Mouse (Mus musculus): ENCODE measurements around the gene Tmem45a2.

Tmem45a2 gene

GRCm38 (mm10) chr16:57071132-57071639 is at the start of gene Tmem45a2:
Gene Tmem45a2, minus strand, starts transcription at chr16:57071372.
- H3K36me3 ChIP-seq (ENCODE audit: control insufficient read depth, insufficient read depth, low read length, poor library complexity, severe bottlenecking), result no peaks in the 10 kb centered on the region
- no peak for DNase-seq (ENCODE audit: low read depth, low spot score)
- no peaks in the 10 kb centered on the region for H3K27me3 ChIP-seq (ENCODE audit: control insufficient read depth, insufficient read depth, low read length, poor library complexity, severe bottlenecking)

- Histone ChIP-seq H3K27me3 (ENCODE audit: control insufficient read depth, insufficient read depth, low read length, poor library complexity, severe bottlenecking) (no peaks in the 10 kb centered on the region), H3K36me3 (ENCODE audit: control insufficient read depth, insufficient read depth, low read length, poor library complexity, severe bottlenecking) (no peaks in the 10 kb centered on the region)
- no peak for DNase-seq (ENCODE audit: low read depth, low spot score)
Measured at GRCm38 (mm10) chr16:57117562-57117961, 46.4 kb upstream of the Tmem45a2 start.

- H3K27me3 ChIP-seq (ENCODE audit: control insufficient read depth, insufficient read depth, low read length, poor library complexity, severe bottlenecking), result no peaks in the 10 kb centered on the region
- peak; percentile 62 for DNase-seq (ENCODE audit: low read depth, low spot score)
- no peaks in the 10 kb centered on the region for H3K36me3 ChIP-seq (ENCODE audit: control insufficient read depth, insufficient read depth, low read length, poor library complexity, severe bottlenecking)
Measured at GRCm38 (mm10) chr16:57116066-57116465, 44.9 kb upstream of the Tmem45a2 start.

GRCm38 (mm10) chr16:57106185-57106960 is 35.2 kb upstream of the Tmem45a2 start:
- Histone ChIP-seq H3K36me3 (ENCODE audit: control insufficient read depth, insufficient read depth, low read length, poor library complexity, severe bottlenecking) (no peaks in the 10 kb centered on the region), H3K27me3 (ENCODE audit: control insufficient read depth, insufficient read depth, low read length, poor library complexity, severe bottlenecking) (no peaks in the 10 kb centered on the region)
- DNase-seq (ENCODE audit: low read depth, low spot score), result no peak

- no peaks in the 10 kb centered on the region for H3K36me3 ChIP-seq (ENCODE audit: control insufficient read depth, insufficient read depth, low read length, poor library complexity, severe bottlenecking)
- H3K27me3 ChIP-seq (ENCODE audit: control insufficient read depth, insufficient read depth, low read length, poor library complexity, severe bottlenecking), result no peaks in the 10 kb centered on the region
- DNase-seq (ENCODE audit: low read depth, low spot score), result no peak
Measured at GRCm38 (mm10) chr16:57101174-57101573, 30.0 kb upstream of the Tmem45a2 start.

GRCm38 (mm10) chr16:57099572-57100237 is 28.5 kb upstream of the Tmem45a2 start:
- H3K27me3 ChIP-seq (ENCODE audit: control insufficient read depth, insufficient read depth, low read length, poor library complexity, severe bottlenecking), result no peaks in the 10 kb centered on the region
- no peak for DNase-seq (ENCODE audit: low read depth, low spot score)
- H3K36me3 ChIP-seq (ENCODE audit: control insufficient read depth, insufficient read depth, low read length, poor library complexity, severe bottlenecking), result no peaks in the 10 kb centered on the region

GRCm38 (mm10) chr16:57098468-57099144 is 27.4 kb upstream of the Tmem45a2 start:
- Histone ChIP-seq H3K27me3 (ENCODE audit: control insufficient read depth, insufficient read depth, low read length, poor library complexity, severe bottlenecking) (no peaks in the 10 kb centered on the region), H3K36me3 (ENCODE audit: control insufficient read depth, insufficient read depth, low read length, poor library complexity, severe bottlenecking) (no peaks in the 10 kb centered on the region)
- DNase-seq (ENCODE audit: low read depth, low spot score), result no peak

- DNase-seq (ENCODE audit: low read depth, low spot score), result no peak
- Histone ChIP-seq H3K27me3 (ENCODE audit: control insufficient read depth, insufficient read depth, low read length, poor library complexity, severe bottlenecking) (no peaks in the 10 kb centered on the region), H3K36me3 (ENCODE audit: control insufficient read depth, insufficient read depth, low read length, poor library complexity, severe bottlenecking) (no peaks in the 10 kb centered on the region)
Measured at GRCm38 (mm10) chr16:57092911-57093605, 21.9 kb upstream of the Tmem45a2 start.

- Histone ChIP-seq H3K36me3 (ENCODE audit: control insufficient read depth, insufficient read depth, low read length, poor library complexity, severe bottlenecking) (no peaks in the 10 kb centered on the region), H3K27me3 (ENCODE audit: control insufficient read depth, insufficient read depth, low read length, poor library complexity, severe bottlenecking) (no peaks in the 10 kb centered on the region)
- peak; percentile 61 for DNase-seq (ENCODE audit: low read depth, low spot score)
Measured at GRCm38 (mm10) chr16:57092460-57092859, 21.3 kb upstream of the Tmem45a2 start.

GRCm38 (mm10) chr16:57079577-57079976 is 8.4 kb upstream of the Tmem45a2 start:
- DNase-seq (ENCODE audit: low read depth, low spot score), result no peak
- Histone ChIP-seq H3K27me3 (ENCODE audit: control insufficient read depth, insufficient read depth, low read length, poor library complexity, severe bottlenecking) (no peaks in the 10 kb centered on the region), H3K36me3 (ENCODE audit: control insufficient read depth, insufficient read depth, low read length, poor library complexity, severe bottlenecking) (no peaks in the 10 kb centered on the region)

- Histone ChIP-seq H3K36me3 (ENCODE audit: control insufficient read depth, insufficient read depth, low read length, poor library complexity, severe bottlenecking) (no peaks in the 10 kb centered on the region), H3K27me3 (ENCODE audit: control insufficient read depth, insufficient read depth, low read length, poor library complexity, severe bottlenecking) (no peaks in the 10 kb centered on the region)
- DNase-seq (ENCODE audit: low read depth, low spot score), result no peak
Measured at GRCm38 (mm10) chr16:57075986-57076385, 4.8 kb upstream of the Tmem45a2 start.

- DNase-seq (ENCODE audit: low read depth, low spot score), result no peak
- no peaks in the 10 kb centered on the region for H3K27me3 ChIP-seq (ENCODE audit: control insufficient read depth, insufficient read depth, low read length, poor library complexity, severe bottlenecking)
- H3K36me3 ChIP-seq (ENCODE audit: control insufficient read depth, insufficient read depth, low read length, poor library complexity, severe bottlenecking), result no peaks in the 10 kb centered on the region
Measured at GRCm38 (mm10) chr16:57062045-57062444, 9.1 kb downstream of the Tmem45a2 start.

GRCm38 (mm10) chr16:57056995-57057394 is 14.2 kb downstream of the Tmem45a2 start:
- Histone ChIP-seq H3K36me3 (ENCODE audit: control insufficient read depth, insufficient read depth, low read length, poor library complexity, severe bottlenecking) (no peaks in the 10 kb centered on the region), H3K27me3 (ENCODE audit: control insufficient read depth, insufficient read depth, low read length, poor library complexity, severe bottlenecking) (no peaks in the 10 kb centered on the region)
- no peak for DNase-seq (ENCODE audit: low read depth, low spot score)

- no peaks in the 10 kb centered on the region for H3K27me3 ChIP-seq (ENCODE audit: control insufficient read depth, insufficient read depth, low read length, poor library complexity, severe bottlenecking)
- H3K36me3 ChIP-seq (ENCODE audit: control insufficient read depth, insufficient read depth, low read length, poor library complexity, severe bottlenecking), result no peaks in the 10 kb centered on the region
- DNase-seq (ENCODE audit: low read depth, low spot score), result no peak
Measured at GRCm38 (mm10) chr16:57049974-57050373, 21.2 kb downstream of the Tmem45a2 start.

All from splenic B cell, adult 2 months (primary cell).